In genomic region chr7:47013131-47013767, GRCm38 (mm10) we compare ENCODE assay signal across 14 mouse cellular contexts. TPM values are rescaled to one million over a fixed set of nuclear protein-coding genes. Genes with fewer than 3 reads are reported as not detected.
DNase-seq lines count a peak whose midpoint lies in the region; ATAC-seq and TF ChIP-seq lines count a peak whose summit lies in the region.
"Had no signal": no experiment of that assay in that cellular context is flagged by ENCODE, and none has a peak within 500 bp of the region (broad histone marks: within the 10 kb centered on the region; RNA-seq: fewer than 3 reads in every experiment).

No protein-coding gene starts in this region.

- peaks cover 15% of the 10 kb centered on the region for H3K4me1 ChIP-seq in heart, embryonic 11.5 days (ENCODE audit: control insufficient read depth, insufficient read depth, low read length)
- H3K4me1 ChIP-seq in E14TG2a.4 (replicated peaks; ENCODE audit: low read depth, low read length): peaks cover 63% of the 10 kb centered on the region
- peaks cover 48% of the 10 kb centered on the region for H3K4me1 ChIP-seq in liver, embryonic 16.5 days (ENCODE audit: control insufficient read depth, low read depth, low read length)

- H3K36me3 ChIP-seq in heart, embryonic 11.5 days (ENCODE audit: control insufficient read depth, insufficient read depth, low read length): no peaks in the 10 kb centered on the region
- no peaks in the 10 kb centered on the region for H3K36me3 ChIP-seq in E14TG2a.4 (ENCODE audit: insufficient read depth, low read length)
- H3K36me3 ChIP-seq in liver, embryonic 16.5 days (ENCODE audit: control insufficient read depth, insufficient read depth): no peaks in the 10 kb centered on the region
- H3K36me3 ChIP-seq: midbrain, embryonic 12.5 days had no signal

- H3K9ac ChIP-seq in heart, embryonic 11.5 days (ENCODE audit: low read depth, low read length): no peak overlapping the region
- peak overlapping the region; percentile 24; the same call in 1 of the 2 replicates for H3K9ac ChIP-seq in liver, embryonic 16.5 days (ENCODE audit: low read depth, low read length)
- H3K9ac ChIP-seq: midbrain, embryonic 12.5 days had no signal

- ATAC-seq in heart, embryonic 11.5 days (replicated peaks; ENCODE audit: insufficient number of reproducible peaks, low FRiP score, low TSS enrichment): no peak
- no peak for ATAC-seq in liver, embryonic 16.5 days (ENCODE audit: low read depth)

- no peak overlapping the region for H3K4me3 ChIP-seq in heart, embryonic 11.5 days (ENCODE audit: low read depth, low read length)
- H3K4me3 ChIP-seq in E14TG2a.4 (replicated peaks; ENCODE audit: low read length): 0 out of 2 replicates have a peak overlapping the region, but pooled peaks have one; percentile 13
- no peak overlapping the region for H3K4me3 ChIP-seq in liver, embryonic 16.5 days (ENCODE audit: low read depth, low read length)
- H3K4me3 ChIP-seq: midbrain, embryonic 12.5 days had no signal

- H3K9me3 ChIP-seq in heart, embryonic 11.5 days (replicated peaks; ENCODE audit: control insufficient read depth, low read length): no peaks in the 10 kb centered on the region
- no peaks in the 10 kb centered on the region for H3K9me3 ChIP-seq in E14TG2a.4 (ENCODE audit: low read length)
- no peaks in the 10 kb centered on the region for H3K9me3 ChIP-seq in liver, embryonic 16.5 days (replicated peaks; ENCODE audit: control insufficient read depth, low read length)
- H3K9me3 ChIP-seq: midbrain, embryonic 12.5 days had no signal

- no peak overlapping the region for H3K4me2 ChIP-seq in heart, embryonic 11.5 days
- H3K4me2 ChIP-seq in liver, embryonic 16.5 days (ENCODE audit: low read depth, low read length): peak overlapping the region; percentile 37
- H3K4me2 ChIP-seq: midbrain, embryonic 12.5 days had no signal

- intact Hi-C loops in heart, postnatal 25 days (cut with DNase I): no loop called here

- DNase-seq in heart, postnatal 25 days (ENCODE audit: low spot score): no peak
- DNase-seq in 3T3-L1 (ENCODE audit: low read depth, low spot score): peak; percentile 26
- no peak for DNase-seq in adrenal gland, adult 18-20 months (ENCODE audit: low spot score in 2 of 2)
- DNase-seq in retina, embryonic 14.5 days (ENCODE audit: low spot score): no peak
- DNase-seq in gastrocnemius, postnatal 4 days (ENCODE audit: low spot score in 2 of 2): no peak
- DNase-seq: lung, adult 18-20 months had no signal

- TF ChIP-seq CTCF in E14TG2a.4 (conservative IDR thresholded peaks at IDR 0.05; ENCODE audit: low read length): no peak

- H3K27ac ChIP-seq in heart, embryonic 11.5 days (ENCODE audit: low read depth, low read length): peak overlapping the region; percentile 59
- H3K27ac ChIP-seq in liver, embryonic 16.5 days (ENCODE audit: low read length): peak overlapping the region; percentile 68
- H3K27ac ChIP-seq: midbrain, embryonic 12.5 days had no signal

- 38% methylated on average over 9 of the region's 9 CpGs for WGBS in heart, embryonic 11.5 days (ENCODE audit: insufficient replicate concordance)
- 24% methylated on average over 9 of the region's 9 CpGs for WGBS in liver, embryonic 16.5 days (ENCODE audit: insufficient replicate concordance)

- no peaks in the 10 kb centered on the region for H3K27me3 ChIP-seq in heart, embryonic 11.5 days (ENCODE audit: control insufficient read depth, insufficient read depth, low read length)
- no peaks in the 10 kb centered on the region for H3K27me3 ChIP-seq in E14TG2a.4 (ENCODE audit: insufficient read depth, low read length)
- H3K27me3 ChIP-seq in liver, embryonic 16.5 days (ENCODE audit: control insufficient read depth, insufficient read depth, low read depth, low read length): no peaks in the 10 kb centered on the region
- H3K27me3 ChIP-seq: midbrain, embryonic 12.5 days had no signal

RNA-seq across cellular contexts. Expression of gene Spty2d1, which starts 5.0 kb away (rescaled TPM):
- polyA plus RNA-seq in heart, embryonic 11.5 days (2014; fragmentation: Nextera tagmentation; extraction: Ambion mirVana): 15.6 and 18.8 TPM in 2 replicates
- total RNA-seq in heart, postnatal 25 days (2021): 1 to 10 TPM; 7.3 to 7.9 TPM
- 12.1 and 12.6 TPM in 2 replicates for polyA plus RNA-seq in liver, embryonic 16.5 days (2015; fragmentation: Nextera tagmentation; extraction: Ambion mirVana)
- total RNA-seq in adrenal gland, adult 18-20 months (2021): 10 to 100 TPM; 19.2 to 20.0 TPM
- 10 to 100 TPM; 18.2 to 20.7 TPM for total RNA-seq in gastrocnemius, postnatal 4 days (2021)

RNA-seq across cellular contexts. Expression of gene Gm9999, which starts 29.9 kb away (rescaled TPM):
- not detected in 2 replicates for polyA plus RNA-seq in heart, embryonic 11.5 days (2014; fragmentation: Nextera tagmentation; extraction: Ambion mirVana)
- total RNA-seq in heart, postnatal 25 days (2021): not detected
- not detected in 2 replicates for polyA plus RNA-seq in liver, embryonic 16.5 days (2015; fragmentation: Nextera tagmentation; extraction: Ambion mirVana)
- total RNA-seq in adrenal gland, adult 18-20 months (2021): not detected
- not detected for total RNA-seq in gastrocnemius, postnatal 4 days (2021)
- total RNA-seq: common myeloid progenitor, adult 5-6 weeks; ES-E14; left cerebral cortex, adult 18-20 months had no signal
- polyA plus RNA-seq: midbrain, embryonic 12.5 days; neural tube, embryonic 14.5 days had no signal

RNA-seq across cellular contexts. Expression of gene Tmem86a, which starts 37.2 kb away (rescaled TPM):
- polyA plus RNA-seq in heart, embryonic 11.5 days (2014; fragmentation: Nextera tagmentation; extraction: Ambion mirVana): 13.7 and 15.5 TPM in 2 replicates
- 10 to 100 TPM; 23.7 to 31.8 TPM for total RNA-seq in heart, postnatal 25 days (2021)
- polyA plus RNA-seq in liver, embryonic 16.5 days (2015; fragmentation: Nextera tagmentation; extraction: Ambion mirVana): 25.3 and 25.6 TPM in 2 replicates
- total RNA-seq in adrenal gland, adult 18-20 months (2021): 10 to 100 TPM; 18.6 to 22.3 TPM
- total RNA-seq in gastrocnemius, postnatal 4 days (2021): 1 to 10 TPM; 9.4 to 9.5 TPM

RNA-seq across cellular contexts. Expression of gene Uevld, which starts 54.9 kb away (rescaled TPM):
- 9.3 and 10.6 TPM in 2 replicates for polyA plus RNA-seq in heart, embryonic 11.5 days (2014; fragmentation: Nextera tagmentation; extraction: Ambion mirVana)
- 10 to 100 TPM in 1 of 2 experiments, 1 to 10 TPM in 1; 8.2 to 10.8 TPM for total RNA-seq in heart, postnatal 25 days (2021)
- polyA plus RNA-seq in liver, embryonic 16.5 days (2015; fragmentation: Nextera tagmentation; extraction: Ambion mirVana): 5.8 and 6.8 TPM in 2 replicates
- 10 to 100 TPM; 16.3 to 17.4 TPM for total RNA-seq in adrenal gland, adult 18-20 months (2021)
- 10 to 100 TPM; 11.3 to 13.0 TPM for total RNA-seq in gastrocnemius, postnatal 4 days (2021)
